Mouse (Mus musculus) heart, adult 2 months (tissue): ENCODE measurements around the gene Lsm2.

Experiments
- CTCF ChIP-seq: fragments of 200-600 bp; IDR thresholded peaks from 2 replicates; pipeline ENCODE4 v1.8.1; 2022; ENCODE audit warnings: antibody characterized with exemption, mild to moderate bottlenecking, moderate library complexity
- EP300 ChIP-seq: fragments of 200-500 bp; IDR thresholded peaks from 2 replicates; pipeline ENCODE4 v1.6.1; 2011; ENCODE audit warnings: low read depth, low read length, control low read depth; ENCODE audit not compliant: insufficient read depth

GRCm38 (mm10) chr17:34965627-34966026 is 16.0 kb upstream of the Lsm2 start:
- TF ChIP-seq CTCF (no peak), EP300 (no peak)
